In the genomic region with DNA sequence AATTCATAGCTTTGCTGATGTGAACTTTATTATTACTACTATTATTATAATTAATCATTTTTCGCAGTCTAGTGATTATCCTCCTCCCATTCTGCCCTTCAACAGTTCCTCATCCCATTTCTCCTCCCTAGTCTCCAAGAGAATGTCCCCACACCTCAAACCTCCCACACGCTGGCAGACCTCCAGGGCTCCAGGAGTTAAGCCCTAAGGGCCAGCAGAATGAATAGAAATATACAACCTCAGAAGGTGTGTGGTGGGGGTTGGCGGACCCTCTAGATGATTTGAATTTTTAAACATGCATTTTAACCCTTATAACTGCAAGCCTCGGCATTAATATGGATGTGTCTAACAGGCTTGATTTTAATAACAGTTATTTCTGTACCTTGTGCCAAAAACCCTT, we compare ENCODE assay signal across 21 mouse cellular contexts.
DNase-seq lines count a peak whose midpoint lies in the region; ATAC-seq and TF ChIP-seq lines count a peak whose summit lies in the region.
"Had no signal": no experiment of that assay in that cellular context is flagged by ENCODE, and none has a peak within 500 bp of the region (broad histone marks: within the 10 kb centered on the region; RNA-seq: fewer than 3 reads in every experiment).

No protein-coding gene starts in this region.

- no peaks in the 10 kb centered on the region for H3K27me3 ChIP-seq in forebrain, embryonic 15.5 days
- H3K27me3 ChIP-seq in forebrain, postnatal 0 days (ENCODE audit: insufficient read depth, low read length): no peaks in the 10 kb centered on the region
- H3K27me3 ChIP-seq: embryonic facial prominence, embryonic 15.5 days; heart, embryonic 12.5 days; intestine, embryonic 15.5 days had no signal

- H3K9me3 ChIP-seq in forebrain, embryonic 15.5 days: no peaks in the 10 kb centered on the region
- H3K9me3 ChIP-seq in forebrain, postnatal 0 days (ENCODE audit: low read length): no peaks in the 10 kb centered on the region
- H3K9me3 ChIP-seq: embryonic facial prominence, embryonic 15.5 days; heart, embryonic 12.5 days; hindbrain, embryonic 10.5 days; intestine, embryonic 15.5 days had no signal

- H3K4me2 ChIP-seq in forebrain, embryonic 15.5 days (replicated peaks): no peak overlapping the region
- H3K4me2 ChIP-seq in forebrain, postnatal 0 days (ENCODE audit: low read depth): no peak overlapping the region
- H3K4me2 ChIP-seq: embryonic facial prominence, embryonic 15.5 days; heart, embryonic 12.5 days; hindbrain, embryonic 14.5 days; intestine, embryonic 15.5 days had no signal

- ATAC-seq in forebrain, embryonic 15.5 days (replicated peaks): peak; percentile 51
- ATAC-seq in forebrain, postnatal 0 days: no peak
- ATAC-seq: activated CD4-positive, CD25-positive, alpha-beta regulatory T cell, adult 4 months; intestine, embryonic 15.5 days; Patski had no signal

- no peaks in the 10 kb centered on the region for H3K36me3 ChIP-seq in forebrain, embryonic 15.5 days
- no peaks in the 10 kb centered on the region for H3K36me3 ChIP-seq in forebrain, postnatal 0 days (ENCODE audit: insufficient read depth)
- H3K36me3 ChIP-seq: embryonic facial prominence, embryonic 15.5 days; heart, embryonic 12.5 days; hindbrain, embryonic 10.5 days; intestine, embryonic 15.5 days had no signal

- no peak overlapping the region for H3K9ac ChIP-seq in forebrain, embryonic 15.5 days (replicated peaks)
- no peak overlapping the region for H3K9ac ChIP-seq in forebrain, postnatal 0 days
- H3K9ac ChIP-seq: embryonic facial prominence, embryonic 15.5 days; heart, embryonic 12.5 days; hindbrain, embryonic 14.5 days; intestine, embryonic 15.5 days had no signal

- H3K4me3 ChIP-seq in forebrain, embryonic 15.5 days: no peak overlapping the region
- no peak overlapping the region for H3K4me3 ChIP-seq in forebrain, postnatal 0 days (ENCODE audit: low read depth, low read length)
- H3K4me3 ChIP-seq: embryonic facial prominence, embryonic 15.5 days; erythroblast, embryonic 14.5 days; gastrocnemius, adult 2 months; heart, embryonic 12.5 days; hindbrain, embryonic 10.5 days; intestine, embryonic 15.5 days had no signal

- DNase-seq in cerebellum, postnatal 14 days: peak; percentile 69 to 73
- DNase-seq in cerebellum, adult 11-12 months: no peak
- DNase-seq in forebrain, postnatal 0 days: no peak
- peak; percentile 8 for DNase-seq in left cerebral cortex, postnatal 4 days
- no peak for DNase-seq in left cerebral cortex, adult 8-10 months (ENCODE audit: low spot score in 2 of 2)
- DNase-seq in Muller cell, postnatal 12 days (ENCODE audit: inconsistent ontology term): peak; percentile 26
- no peak for DNase-seq in layer of hippocampus, adult 18-20 months (ENCODE audit: low spot score in 2 of 2)
- DNase-seq: adrenal gland, postnatal 14 days; cerebellum, adult 9-10 months; embryo, embryonic 11 days; gastrocnemius, adult 2 months; gastrocnemius, postnatal 25 days had no signal

- H3K4me1 ChIP-seq in forebrain, embryonic 15.5 days: no peaks in the 10 kb centered on the region
- H3K4me1 ChIP-seq in forebrain, postnatal 0 days (ENCODE audit: insufficient read depth): no peaks in the 10 kb centered on the region
- H3K4me1 ChIP-seq: embryonic facial prominence, embryonic 15.5 days; heart, embryonic 12.5 days; hindbrain, embryonic 10.5 days; intestine, embryonic 15.5 days had no signal

- no peak overlapping the region for H3K27ac ChIP-seq in forebrain, embryonic 15.5 days (replicated peaks)
- no peak overlapping the region for H3K27ac ChIP-seq in forebrain, postnatal 0 days (ENCODE audit: low read depth, low read length)
- H3K27ac ChIP-seq: embryonic facial prominence, embryonic 15.5 days; gastrocnemius, adult 2 months; hindbrain, embryonic 10.5 days; hindbrain, embryonic 14.5 days; intestine, embryonic 15.5 days had no signal

- intact Hi-C loops in left cerebral cortex, postnatal 4 days (cut with DNase I): no loop called here

- no peak for TF ChIP-seq CTCF in forebrain, postnatal 0 days (IDR thresholded peaks at IDR 0.05; ENCODE audit: low read depth)

- 57% methylated on average over 4 of the region's 4 CpGs for WGBS in forebrain, embryonic 15.5 days
- 37% methylated on average over 4 of the region's 4 CpGs for WGBS in forebrain, postnatal 0 days

Comparison
In these comparisons a context has a peak if more than half of its experiments do, and no peak if none do; other contexts are left out.
1. DNase-seq: peak in cerebellum, postnatal 14 days (2 of 2), left cerebral cortex, postnatal 4 days (single experiment) and Muller cell, postnatal 12 days (single experiment); none in cerebellum, adult 11-12 months (single experiment), forebrain, postnatal 0 days (single experiment), left cerebral cortex, adult 8-10 months (0 of 2) and layer of hippocampus, adult 18-20 months (0 of 2).